21 mouse cellular contexts compared by ENCODE assay signal in genomic region chr3:102500031-102500430, GRCm38 (mm10). TPM values are rescaled to one million over a fixed set of nuclear protein-coding genes. Genes with fewer than 3 reads are reported as not detected.
"Had no signal": no experiment of that assay in that cellular context is flagged by ENCODE, and none has a peak within 500 bp of the region (broad histone marks: within the 10 kb centered on the region; RNA-seq: fewer than 3 reads in every experiment).

No protein-coding gene starts in this region.

- H3K4me3 ChIP-seq: intestine, embryonic 15.5 days; layer of hippocampus, adult 2 months; left cerebral cortex, adult 2 months; lung, embryonic 15.5 days; megakaryocyte, embryonic 14.5 days; midbrain, embryonic 10.5 days; midbrain, embryonic 13.5 days; myocyte; neural tube, embryonic 13.5 days had no signal

- DNase-seq: kidney, adult 18-20 months; layer of hippocampus, adult 9-11 months; lung, adult 18-20 months; lung, postnatal 10 days; lung, postnatal 36 days; retina, postnatal 1 day; right cerebral cortex, postnatal 25 days; thymus, postnatal 25 days had no signal

- H3K27me3 ChIP-seq: intestine, embryonic 15.5 days; lung, embryonic 15.5 days; megakaryocyte, embryonic 14.5 days; midbrain, embryonic 13.5 days; neural tube, embryonic 13.5 days had no signal

- H3K36me3 ChIP-seq: intestine, embryonic 15.5 days; lung, embryonic 15.5 days; midbrain, embryonic 10.5 days; midbrain, embryonic 13.5 days; neural tube, embryonic 13.5 days had no signal

- H3K27ac ChIP-seq: intestine, embryonic 15.5 days; layer of hippocampus, adult 2 months; left cerebral cortex, adult 2 months; liver, embryonic 14.5 days; lung, embryonic 15.5 days; midbrain, embryonic 10.5 days; midbrain, embryonic 13.5 days; neural tube, embryonic 13.5 days had no signal

- H3K4me1 ChIP-seq: intestine, embryonic 15.5 days; lung, embryonic 15.5 days; megakaryocyte, embryonic 14.5 days; midbrain, embryonic 10.5 days; midbrain, embryonic 13.5 days; neural tube, embryonic 13.5 days had no signal

RNA-seq across cellular contexts. Expression of gene Ngf, which starts 30.3 kb away (rescaled TPM):
- total RNA-seq: monocyte, adult 5-6 weeks; neutrophil, adult 5-6 weeks had no signal
- polyA plus RNA-seq: liver, embryonic 11.5 days had no signal
